Mouse (Mus musculus) thymus, postnatal 4 days (tissue): ENCODE results near the gene Nbea.
A peak's percentile ranks its signal among the peaks of the same experiment; 100 is the strongest.

Experiments
- DNase-seq: peaks from one replicate; pipeline ENCODE4 v3.0.0; 2021

The Nbea gene

DNA sequence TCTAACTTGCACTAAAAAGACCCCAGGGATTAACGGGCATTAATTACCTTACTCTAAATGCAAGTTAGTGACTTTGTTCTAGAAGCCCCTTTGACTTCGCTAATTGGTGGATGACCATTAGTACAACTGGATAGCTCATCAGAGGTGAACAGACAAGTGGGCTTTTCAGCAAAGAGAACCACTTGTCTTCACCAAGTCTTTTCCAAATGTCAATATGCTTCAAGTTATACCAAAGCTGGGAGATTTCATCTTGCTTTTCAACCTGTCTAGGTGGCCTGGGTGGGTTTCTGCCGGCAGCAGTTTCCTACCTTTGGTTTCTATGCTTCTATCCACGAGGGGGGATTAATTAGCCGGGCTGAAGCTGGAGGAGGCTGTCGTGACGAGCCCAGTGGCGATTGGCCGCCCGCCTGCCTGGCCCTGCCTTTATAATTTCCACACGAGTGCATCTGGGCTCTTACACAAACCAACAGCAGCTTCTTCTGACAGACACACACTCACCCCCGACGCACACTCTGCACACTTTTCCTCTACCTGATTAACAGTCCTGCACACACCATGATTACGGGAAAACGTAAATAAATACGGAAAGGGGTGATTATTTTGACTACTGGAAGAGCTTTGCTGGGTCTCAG, 401.3 kb downstream of the Nbea start, which contains the start of gene Mab21l1:
TSS of gene Mab21l1 (plus strand) at position 455 of the 632 bp plus-strand sequence.
- DNase-seq, result no peak

DNA sequence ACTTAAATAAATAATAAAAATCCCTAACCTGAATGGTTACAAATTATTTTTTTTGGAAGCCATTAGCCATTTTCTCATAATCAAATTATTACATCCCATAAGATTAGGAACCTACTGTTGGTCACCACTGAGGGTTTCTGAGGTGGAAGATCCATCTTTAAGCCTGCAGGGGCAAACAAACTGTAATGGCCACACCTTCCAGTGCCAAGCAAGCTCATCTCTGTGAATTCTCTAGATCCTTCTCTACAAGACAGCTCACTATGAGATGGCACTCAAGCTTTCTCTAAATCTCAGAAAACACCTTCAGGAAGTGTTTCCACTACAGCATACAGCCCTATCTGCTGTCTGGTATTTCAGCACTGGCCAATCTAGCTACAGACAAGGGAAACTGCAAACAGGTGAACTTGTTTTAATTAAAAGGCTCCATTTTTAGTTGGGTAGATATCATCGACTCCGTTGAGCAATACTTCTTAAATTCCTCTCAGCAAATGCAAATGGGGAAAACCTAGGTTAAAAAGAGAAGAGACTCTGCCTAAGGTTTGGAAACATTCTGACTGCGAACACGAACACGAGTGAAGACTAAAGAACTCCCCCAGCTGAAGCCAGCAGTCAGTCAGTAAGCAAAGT, 402.0 kb downstream of the Nbea start:
- no peak for DNase-seq

DNA sequence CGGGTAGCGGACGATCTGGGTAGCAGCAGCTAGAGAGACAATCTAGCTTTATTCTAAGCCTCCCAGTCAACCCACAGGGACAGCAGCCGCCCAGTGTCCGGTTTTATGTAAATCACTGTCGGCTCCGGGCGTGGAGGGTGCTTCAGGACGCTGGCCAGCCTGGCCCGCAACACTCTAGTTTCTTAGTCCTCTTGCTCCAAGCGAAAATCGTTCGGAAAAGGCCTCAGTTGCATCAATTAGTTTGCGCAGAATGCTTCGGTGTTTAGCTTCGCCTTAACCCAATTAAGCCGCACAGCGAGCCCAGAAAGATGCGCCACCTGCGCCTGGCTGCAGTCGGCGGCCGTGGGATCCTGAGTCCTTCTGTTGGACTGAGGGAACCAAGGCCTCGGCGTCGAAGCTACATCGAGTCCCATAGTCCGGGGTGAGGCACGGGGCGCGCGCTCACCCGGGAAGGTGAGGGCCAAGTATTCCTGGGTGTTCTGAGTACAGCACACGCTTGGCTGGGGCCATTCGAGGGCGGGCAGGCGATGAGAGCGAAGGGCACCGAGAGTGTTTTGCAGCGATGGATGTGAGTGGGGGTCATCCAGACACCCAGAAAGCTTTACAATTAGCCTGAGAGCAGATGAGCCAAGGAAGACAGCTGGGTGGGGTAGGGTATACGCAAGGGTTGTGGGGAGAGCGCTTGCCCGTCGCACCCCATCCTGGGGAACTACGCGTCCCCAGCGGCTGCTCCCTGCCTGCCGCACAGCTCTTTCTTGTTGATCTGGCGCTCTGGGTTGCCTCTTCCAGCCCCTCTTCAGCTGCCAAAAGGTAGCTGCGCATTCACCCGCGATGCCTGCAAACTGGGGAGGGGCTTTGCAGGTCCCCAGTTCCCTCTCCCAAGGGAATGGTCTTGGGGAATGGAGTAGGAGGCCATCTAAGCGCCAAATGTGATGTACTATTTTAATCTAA, 403.1 kb downstream of the Nbea start:
- peak; percentile 19 for DNase-seq

DNA sequence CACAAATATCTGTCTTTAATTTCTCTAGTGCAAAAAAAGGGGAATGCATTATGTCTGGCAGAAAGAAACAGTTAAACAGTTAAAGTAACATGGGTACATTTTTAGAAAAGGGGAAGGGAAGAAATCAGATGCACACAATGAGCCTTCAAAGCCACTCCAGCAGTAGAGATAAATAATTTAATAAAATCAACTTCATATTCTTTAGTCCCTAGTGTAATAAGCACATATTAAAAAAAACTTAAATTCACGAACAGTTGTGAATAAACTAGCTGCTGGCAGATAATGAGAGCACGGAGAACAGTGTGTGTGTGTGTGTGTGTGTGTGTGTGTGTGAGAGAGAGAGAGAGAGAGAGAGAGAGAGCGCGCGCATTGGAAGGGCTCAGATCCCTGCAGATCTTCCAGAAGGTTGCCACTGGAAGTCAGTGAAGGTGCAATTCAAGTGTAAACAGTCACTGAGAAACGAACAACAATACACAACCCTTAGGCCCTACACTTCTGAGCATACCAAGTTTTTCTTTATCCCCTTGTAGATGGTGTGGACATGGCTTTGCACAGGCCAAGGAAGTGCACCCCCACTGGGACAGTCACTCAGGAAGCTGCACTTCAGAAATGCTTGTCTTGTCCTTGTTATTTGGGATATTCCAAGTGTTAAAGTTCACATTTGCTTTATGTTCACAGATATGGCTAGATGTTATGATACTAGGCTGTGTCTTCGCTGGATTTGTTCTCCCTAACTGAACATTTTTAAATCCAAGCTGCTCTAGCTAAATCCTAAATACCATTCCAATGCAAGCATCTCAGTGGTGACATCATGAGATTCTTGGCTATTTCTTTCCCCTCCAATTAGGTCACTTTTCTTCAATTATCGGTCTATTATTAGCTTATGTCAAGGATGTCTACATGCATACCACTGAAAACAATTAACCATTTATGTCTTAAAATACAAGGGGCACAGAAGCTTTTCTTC, 404.5 kb downstream of the Nbea start:
- no peak for DNase-seq

DNA sequence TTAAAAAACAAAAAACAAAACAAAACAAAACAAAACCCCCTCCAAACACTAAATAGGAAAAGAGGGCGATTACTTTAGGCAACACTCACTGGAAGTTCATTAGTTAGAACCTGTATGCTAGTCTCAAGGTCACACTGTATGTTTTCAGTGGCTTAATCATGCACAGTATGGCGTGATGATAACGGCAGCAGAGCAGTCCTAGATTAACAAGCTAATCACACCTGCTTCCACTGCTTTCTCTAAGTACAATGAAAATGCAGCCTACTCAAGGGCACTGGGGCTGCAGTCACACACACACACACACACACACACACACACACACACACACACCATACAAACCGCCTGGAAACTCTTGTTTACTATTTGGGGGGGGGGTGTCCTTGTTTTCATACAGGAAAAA, 406.0 kb downstream of the Nbea start:
- DNase-seq, result no peak

DNA sequence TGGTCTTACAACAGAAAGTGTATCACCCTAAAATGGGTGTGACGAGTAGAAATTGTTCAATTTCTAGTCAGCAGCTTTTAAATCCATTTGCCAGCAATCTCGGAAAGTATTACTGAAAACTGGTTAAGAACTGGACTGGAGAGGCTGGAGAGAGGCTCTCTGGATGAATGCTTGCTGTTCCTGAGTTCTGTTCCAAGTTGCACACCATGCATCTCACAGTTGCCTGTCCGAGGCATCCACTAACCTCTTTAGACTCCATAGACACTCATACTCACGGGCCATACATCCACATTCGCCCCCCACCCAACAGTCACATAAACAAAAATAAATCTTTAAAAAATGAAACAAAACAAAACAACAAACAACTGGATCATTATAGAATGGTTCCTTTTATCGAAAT, 407.7 kb downstream of the Nbea start:
- DNase-seq, result no peak

DNA sequence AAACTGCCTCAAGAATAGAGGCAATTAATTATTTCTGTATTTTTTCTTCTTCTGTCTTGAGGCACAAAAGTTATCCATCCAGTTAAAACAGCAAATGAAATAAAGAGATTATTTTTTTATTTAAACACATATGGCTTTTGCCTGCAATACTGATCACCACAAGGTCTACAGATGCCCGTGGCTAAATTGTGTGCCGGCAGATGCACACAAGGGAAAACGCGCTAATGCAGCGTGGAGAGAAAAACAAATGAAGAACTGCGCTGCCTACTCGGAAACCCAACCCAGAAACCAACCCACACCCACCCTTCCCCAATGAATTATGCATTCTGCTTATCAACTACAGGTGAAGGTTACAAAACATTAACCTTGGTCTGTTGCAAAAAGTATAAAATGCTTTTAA, 408.3 kb downstream of the Nbea start:
- DNase-seq, result no peak

DNA sequence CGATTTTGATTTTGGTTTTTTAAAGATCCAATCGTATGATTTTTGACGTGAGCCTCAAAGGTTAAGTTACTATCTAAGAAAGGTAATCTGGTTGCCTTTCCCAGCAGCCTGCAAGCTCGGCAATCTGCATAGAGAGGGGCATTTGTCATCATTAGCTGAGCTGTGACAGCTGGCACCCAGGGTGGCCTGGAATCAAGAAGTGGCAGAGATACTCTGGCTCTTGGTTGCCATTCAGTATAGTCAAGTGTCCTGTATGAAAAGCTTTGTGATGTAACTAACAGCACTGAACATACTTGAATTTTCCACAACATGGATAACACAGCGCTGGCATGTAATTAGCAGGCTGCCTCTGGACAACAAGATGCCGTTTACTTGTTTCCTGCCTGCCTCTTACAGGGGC, 409.3 kb downstream of the Nbea start:
- no peak for DNase-seq

DNA sequence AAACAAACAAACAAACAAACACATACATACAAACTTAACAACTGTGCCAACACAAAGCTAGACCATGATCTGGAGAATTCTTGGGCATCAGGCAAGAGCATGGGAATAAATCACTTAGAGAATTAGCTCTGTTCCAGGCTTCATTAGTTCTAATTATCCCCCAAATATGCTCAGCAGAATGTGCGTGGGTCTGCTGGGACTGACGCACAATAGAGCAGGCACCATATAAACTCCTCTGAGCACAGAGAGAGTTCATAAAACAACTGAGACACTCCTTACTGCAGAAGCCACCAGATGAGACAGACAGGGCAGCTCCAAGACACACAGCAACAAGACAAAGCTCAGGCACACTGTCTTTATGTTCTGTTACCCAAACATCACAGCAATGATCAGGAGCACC, 414.2 kb downstream of the Nbea start:
- DNase-seq, result no peak

DNA sequence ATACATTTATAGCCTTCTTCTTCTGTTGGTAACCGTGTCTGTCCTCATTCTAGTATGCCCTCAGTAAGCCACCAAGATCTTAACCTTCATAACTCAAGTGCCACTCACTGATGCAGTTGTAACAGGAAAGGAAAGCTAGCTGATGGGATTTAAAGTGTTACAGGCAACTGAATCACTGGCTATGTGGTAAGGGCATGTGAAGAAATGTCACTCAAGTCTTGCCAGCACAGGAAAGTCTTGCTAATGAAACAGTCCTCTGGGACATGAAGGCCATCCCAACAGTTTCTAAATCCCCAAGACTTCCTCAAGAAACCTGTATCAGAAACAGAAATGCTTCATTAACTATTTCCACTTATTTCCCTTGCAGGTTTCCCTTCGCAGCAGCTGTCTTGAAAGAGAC, 414.8 kb downstream of the Nbea start:
- DNase-seq, result no peak

DNA sequence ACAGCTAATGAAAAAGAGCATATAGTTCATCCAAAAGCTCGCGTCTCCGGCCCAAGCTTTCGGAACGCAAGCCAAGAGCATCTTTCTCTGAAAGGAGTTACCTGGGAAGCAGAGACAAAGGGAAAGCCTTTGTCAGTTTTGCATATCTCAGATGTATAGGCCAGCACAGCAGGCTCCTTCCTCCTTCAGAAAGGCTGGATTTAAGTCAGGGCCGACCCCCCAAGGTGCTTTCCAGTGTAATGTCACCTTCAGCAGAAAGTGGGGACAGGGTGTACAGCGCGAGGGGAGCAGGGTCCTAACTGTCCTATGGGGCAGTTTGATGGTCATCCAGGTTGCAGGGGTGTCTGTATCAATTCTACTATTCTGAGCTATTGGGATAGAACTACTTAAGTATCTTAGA, 419.9 kb downstream of the Nbea start:
- DNase-seq, result no peak

DNA sequence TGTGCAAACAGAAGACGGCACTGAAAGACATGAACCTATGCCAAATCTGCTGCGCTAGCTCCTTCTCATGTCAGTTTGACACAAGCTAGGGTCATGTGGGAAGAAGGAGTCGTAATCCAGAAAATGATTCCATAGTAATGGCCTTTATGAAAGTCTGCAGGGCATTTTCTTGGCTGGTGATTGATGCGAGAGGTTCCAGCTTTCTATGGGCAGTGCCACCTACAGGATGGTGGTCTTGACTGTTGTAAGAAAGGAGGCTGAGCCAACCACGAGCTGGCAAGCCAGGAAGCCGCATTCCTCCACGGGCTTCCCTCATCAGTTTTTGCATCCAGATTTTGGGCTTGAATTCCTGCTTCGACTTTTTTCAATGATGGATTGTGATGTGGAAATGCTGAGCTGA, 425.2 kb downstream of the Nbea start:
- peak; percentile 15 for DNase-seq

DNA sequence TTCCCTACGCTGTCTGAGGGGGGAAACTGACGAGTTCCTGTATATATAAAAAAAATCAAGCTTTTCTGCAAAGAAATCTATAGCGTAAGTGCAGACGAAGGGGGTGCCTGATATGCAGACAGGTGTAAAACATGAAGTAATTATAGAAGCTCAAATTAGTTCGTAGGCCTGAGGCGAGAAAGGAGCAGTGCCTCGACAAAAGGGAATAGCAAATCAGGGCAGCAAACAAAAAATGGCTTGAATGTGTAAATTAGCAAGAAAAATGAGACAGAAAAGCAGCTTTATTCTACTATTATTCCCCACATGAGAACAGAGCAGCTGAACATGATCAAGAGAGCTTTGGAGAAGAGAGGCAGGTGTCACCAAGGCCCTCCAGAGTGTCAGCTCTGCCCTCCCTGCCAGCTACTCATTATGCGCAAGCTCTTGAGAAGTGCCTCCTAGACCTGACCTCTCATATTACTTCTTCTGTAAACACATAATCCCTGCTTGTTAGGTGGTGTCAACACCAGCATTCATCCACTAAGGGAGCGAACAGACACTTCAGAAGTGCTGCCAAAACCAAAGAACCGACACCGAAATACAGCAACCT, 426.8 kb downstream of the Nbea start:
- no peak for DNase-seq

DNA sequence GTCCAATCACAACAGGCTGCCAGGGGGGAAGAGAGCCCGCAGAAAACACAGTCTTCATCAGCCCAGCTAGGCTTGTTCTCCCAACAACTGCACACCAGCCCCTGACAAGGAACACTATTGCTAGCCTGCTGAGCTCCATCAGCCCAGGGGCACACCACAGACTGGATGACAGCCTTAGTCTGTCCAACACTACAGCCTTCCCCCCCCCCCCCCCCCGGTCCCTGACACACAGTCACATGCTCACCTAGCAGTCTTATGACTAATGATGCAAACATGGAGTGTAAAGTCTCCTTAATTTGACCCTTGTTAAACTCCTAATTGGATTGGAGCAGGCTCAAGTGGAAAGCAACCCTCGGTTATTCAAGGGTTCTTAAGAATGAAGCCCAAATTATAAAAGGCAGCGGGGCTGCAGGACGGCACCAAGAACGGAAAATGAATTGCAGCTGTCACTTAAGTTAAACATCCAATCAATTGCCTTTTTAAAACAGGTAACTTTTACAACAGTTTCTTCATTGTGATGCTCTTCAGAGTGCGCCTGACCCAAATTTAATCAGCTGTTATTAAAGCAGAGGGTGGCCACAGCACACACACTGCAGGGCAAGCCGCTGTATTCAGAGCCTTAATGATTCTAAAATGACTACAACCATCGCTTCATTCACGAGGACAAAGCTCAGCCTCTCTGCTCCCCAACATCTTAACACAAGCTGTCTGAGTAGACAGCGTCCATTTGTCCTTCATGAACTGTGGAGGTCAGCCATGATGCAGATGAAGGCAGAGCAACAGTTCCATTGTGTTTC, 427.5 kb downstream of the Nbea start:
- DNase-seq, result no peak

DNA sequence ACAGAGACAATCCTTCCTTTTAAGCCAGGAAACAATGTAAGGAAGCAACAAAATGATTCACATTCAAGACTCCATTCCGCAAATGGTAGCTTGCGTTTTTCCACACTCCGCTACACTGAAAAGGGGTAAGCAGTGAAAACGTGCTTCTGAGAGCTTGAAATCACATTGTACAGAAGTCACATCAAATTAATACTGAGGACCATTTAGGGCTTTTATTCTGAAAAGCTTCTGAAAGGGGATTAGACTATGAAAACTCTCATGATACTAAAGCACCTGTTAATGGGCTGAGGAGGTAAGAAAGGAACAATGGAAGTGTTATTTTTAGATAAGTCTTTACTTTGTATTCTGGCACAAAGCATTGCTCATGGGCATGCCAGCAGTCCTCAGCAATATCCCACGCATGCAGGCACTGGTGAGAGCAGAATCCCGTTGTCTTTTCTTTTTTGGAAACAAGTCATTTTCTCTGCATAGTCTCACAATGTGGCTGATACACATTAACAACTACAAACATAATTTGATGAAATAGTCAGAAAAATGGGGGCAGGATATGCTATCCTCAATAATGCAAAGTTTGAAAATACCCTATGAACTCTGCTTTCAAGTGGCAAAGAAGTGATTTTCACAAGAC, 428.4 kb downstream of the Nbea start:
- DNase-seq, result no peak

DNA sequence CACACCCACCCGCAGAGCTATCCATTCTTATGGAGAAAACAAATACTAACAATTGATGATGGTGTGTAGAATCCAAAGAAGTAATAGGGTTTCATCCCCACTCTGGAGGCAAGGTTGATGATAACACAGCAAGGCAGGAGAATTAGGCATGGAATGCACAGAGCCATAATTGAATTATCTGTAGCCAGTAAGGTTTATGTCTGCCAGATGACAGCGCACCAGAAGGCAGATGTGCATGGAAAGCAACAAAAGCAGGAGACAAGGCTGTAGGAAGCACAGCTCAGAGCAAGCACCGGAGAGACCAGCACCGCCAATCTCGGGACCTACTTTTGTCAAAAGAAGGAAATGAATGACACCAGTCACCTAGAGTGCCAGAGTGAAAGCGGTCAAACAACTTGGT, 429.6 kb downstream of the Nbea start:
- no peak for DNase-seq

DNA sequence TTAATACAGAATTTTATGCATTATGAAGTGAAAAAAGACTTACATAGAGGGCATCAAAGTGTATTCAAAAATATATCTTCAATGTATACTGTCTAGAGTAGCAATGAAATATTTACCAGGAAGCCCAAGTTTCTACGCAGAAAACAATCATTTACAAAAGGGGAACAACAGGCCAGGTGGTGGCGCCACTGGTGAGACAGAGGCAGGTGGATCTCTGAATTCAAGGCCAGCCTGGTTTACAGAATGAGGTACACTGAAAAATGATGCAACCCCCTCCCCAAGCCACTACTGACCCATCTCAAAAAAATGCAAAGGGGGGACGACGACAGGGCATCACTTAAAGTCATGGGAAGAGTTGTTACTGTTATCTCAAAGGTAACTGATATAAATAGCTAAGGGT, 430.9 kb downstream of the Nbea start:
- DNase-seq, result peak; percentile 60

DNA sequence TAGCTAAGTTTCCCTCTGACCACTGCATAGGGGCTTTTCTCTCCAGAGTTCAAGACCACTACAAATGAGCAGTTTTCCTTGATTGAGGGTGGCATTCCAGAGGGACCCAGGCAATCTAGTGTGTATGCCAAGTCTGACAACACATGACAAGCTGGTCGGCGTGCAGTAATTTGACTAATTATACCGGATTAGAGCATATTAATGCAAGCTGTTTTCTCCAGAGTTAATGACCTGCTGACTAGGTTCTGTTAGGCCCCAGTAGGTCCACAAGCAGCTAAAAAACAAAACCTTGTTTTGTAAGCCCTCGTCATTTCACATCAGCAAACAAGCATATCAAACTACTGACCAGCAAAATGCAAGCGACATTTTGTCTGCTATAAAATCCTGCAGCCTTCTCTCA, 432.1 kb downstream of the Nbea start:
- no peak for DNase-seq

DNA sequence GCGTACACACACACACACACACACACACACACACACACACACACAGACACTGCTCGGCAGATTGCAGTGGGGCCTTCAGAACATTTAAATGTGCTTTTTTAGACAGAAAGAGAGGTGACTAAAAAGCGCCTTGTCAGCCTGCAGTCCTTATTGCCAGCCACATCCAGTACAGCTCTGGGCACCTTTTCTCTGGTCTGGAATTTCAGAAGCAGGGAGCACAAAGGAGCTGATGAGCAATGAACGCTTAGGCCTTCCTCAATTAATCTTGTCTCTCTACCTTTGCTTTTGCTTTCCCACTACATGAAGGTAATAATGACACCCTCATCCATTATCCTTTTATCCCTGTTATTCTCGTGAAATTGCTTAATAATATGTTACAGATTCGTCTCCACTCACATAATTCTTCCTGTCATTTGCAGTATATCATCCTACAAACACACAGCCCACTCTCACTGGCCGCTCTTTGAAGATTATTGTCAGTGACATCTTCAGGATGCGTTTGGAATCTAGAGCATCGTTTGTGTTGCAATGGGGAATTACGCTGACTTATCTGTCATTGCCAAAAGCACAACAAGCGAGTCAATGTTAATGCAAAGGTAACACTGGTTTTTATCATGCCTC, 432.9 kb downstream of the Nbea start:
- no peak for DNase-seq

DNA sequence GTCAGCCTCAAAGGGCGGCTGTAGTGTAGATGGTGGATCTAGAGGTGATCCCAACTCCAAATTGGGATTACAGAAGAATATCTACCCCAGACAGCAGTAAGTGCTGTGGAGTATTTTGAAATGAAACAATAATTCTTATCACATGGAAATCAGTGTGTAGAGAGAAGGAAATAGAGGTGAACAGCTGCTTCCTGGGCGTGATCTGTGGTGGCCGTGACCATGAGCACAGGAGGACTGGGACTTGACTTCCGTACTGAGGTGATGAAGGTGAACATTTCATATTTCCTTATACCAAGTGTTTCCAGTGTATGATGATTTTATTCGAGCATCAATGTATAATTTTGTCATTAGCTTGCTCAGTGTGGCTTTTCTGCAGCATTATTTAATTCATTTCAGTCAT, 439.6 kb downstream of the Nbea start:
- peak; percentile 39 for DNase-seq
